Mouse (Mus musculus) lung, postnatal 4 days (tissue): ENCODE results near the gene Zfp566.

Source experiments
- DNase-seq, 2 experiments: peaks; one replicate each; pipeline ENCODE4 v3.0.0; 2021

Zfp566 gene

GRCm38 (mm10) chr7:30050882-30051548, 39.3 kb downstream of the Zfp566 start, which contains the start of gene Zfp14:
Gene Zfp14 (minus strand): TSS chr7:30051380.
- DNase-seq, result peak; percentile 89 to 91

DNA sequence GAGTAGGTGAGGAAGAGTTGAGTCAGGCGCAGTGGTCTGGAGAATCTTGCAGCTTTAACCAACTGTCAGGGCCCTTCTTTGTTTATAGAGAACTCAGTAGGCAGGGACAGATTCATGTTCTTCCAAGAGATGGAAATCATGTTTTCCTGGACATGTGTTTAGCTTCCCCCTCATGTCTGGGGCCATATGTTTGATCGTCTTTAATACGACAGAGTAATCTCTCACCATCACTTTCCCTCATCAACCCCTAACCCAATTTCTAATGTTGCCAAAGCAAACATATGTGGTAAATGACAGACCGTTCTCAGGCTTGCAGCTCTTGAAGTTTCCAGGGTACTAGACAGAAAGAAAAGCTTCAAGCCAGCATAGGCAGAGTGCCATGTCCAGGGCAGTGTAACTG, 42.2 kb downstream of the Zfp566 start:
- DNase-seq, result no peak

DNA sequence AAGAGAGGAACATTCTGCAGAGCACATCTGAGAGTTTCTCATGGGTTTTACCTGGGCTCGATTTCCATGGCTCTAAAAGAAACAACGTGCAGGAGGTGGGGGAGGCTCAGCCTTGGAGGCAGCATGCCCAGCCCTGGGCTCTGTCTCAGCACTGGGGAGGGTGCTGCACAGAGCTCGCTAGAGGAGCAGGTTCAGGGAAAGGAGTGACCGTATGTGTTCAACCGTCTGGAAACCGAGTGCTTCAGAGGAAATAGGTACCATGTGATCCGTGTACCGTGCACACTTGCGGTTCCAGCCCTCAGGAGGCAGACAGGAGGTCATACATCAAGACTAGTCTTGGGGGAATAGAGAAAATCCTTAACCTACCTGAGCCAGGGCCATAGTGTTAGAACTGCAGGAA, 46.0 kb downstream of the Zfp566 start:
- DNase-seq, result no peak

GRCm38 (mm10) chr7:30034331-30034730, 56.0 kb downstream of the Zfp566 start:
- DNase-seq, result no peak

- DNase-seq, result no peak
Measured at GRCm38 (mm10) chr7:30031379-30031778, 58.9 kb downstream of the Zfp566 start.

DNA sequence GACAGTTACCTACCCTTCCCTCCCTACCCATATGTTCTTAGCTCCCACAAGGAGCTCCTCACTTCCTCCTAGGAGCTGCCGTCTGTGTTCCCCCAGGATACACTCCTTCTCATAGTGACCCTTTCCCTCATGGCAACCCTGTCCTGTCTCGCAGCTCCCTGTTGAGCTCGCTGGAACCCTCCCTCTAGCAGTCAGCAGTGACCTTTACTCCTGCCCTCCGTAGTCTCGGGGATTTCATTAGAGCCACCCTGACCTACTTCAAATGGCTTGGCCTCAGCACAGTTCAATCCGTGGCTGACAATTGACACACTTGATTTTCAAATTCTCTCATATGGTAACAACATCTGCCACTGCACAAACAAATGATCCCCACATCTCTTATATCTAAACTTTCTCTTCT, 59.6 kb downstream of the Zfp566 start:
- DNase-seq, result no peak

DNA sequence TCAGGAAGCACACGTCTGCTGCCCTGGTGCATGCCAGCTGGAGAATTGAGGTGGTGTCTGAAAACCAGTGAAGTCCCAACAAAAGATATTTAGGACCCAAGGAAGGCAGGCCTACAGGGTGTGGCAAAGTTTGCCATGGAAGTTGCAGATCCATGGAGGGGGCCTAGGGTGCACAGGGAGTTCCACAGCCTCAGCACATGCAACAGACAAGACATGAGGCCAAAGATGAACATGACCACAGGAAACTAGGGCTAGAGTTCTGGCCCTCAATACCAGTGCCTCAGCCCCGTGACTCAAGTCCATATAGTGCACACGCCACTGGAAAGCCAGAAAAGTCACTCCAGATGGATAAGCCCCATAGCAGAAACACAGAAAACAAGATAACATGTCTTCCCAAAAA, 61.8 kb downstream of the Zfp566 start:
- no peak for DNase-seq
